Mouse (Mus musculus) testis, postnatal 10 days (tissue): ENCODE data around the gene Zfp593.
A peak's percentile ranks its signal among the peaks of the same experiment; 100 is the strongest.
"Not testable (repeated sequence)": the region's sequence is repeated elsewhere in the genome, so short reads cannot be mapped to it uniquely, and the experiment has no call there.

Experiments
- DNase-seq: peaks from one replicate; pipeline ENCODE4 v3.0.0; 2021; ENCODE audit warnings: low spot score

The Zfp593 gene

GRCm38 (mm10) chr4:134245148-134245843 lies at the start of gene Zfp593:
TSS of gene Zfp593 (minus strand) at chr4:134245592.
- DNase-seq, result peak; percentile 99

GRCm38 (mm10) chr4:134293692-134294163 lies 48.3 kb upstream of the Zfp593 start:
- DNase-seq, result no peak

GRCm38 (mm10) chr4:134293061-134293691 lies 47.8 kb upstream of the Zfp593 start:
- no peak for DNase-seq

- peak; percentile 89 for DNase-seq
Observed at GRCm38 (mm10) chr4:134292067-134292466, 46.7 kb upstream of the Zfp593 start.

- no peak for DNase-seq
Observed at GRCm38 (mm10) chr4:134288397-134289256, 43.2 kb upstream of the Zfp593 start.

GRCm38 (mm10) chr4:134287575-134288025 lies 42.2 kb upstream of the Zfp593 start, which contains the start of gene Pdik1l:
TSS of gene Pdik1l (minus strand) at chr4:134287895.
- DNase-seq, result peak; percentile 81

GRCm38 (mm10) chr4:134287168-134287564 lies 41.8 kb upstream of the Zfp593 start:
- DNase-seq, result peak; percentile 99

- DNase-seq, result peak; percentile 68
Observed at GRCm38 (mm10) chr4:134286226-134287167, 41.1 kb upstream of the Zfp593 start.

GRCm38 (mm10) chr4:134284942-134285341 lies 39.5 kb upstream of the Zfp593 start:
- DNase-seq, result no peak

GRCm38 (mm10) chr4:134273417-134274345 lies 28.3 kb upstream of the Zfp593 start:
- DNase-seq, result no peak

- no peak for DNase-seq
Observed at GRCm38 (mm10) chr4:134272731-134273416, 27.5 kb upstream of the Zfp593 start.

GRCm38 (mm10) chr4:134271979-134272378 lies 26.6 kb upstream of the Zfp593 start:
- no peak for DNase-seq

- not testable (repeated sequence) for DNase-seq
Observed at GRCm38 (mm10) chr4:134269622-134270021, 24.2 kb upstream of the Zfp593 start.

- no peak for DNase-seq
Observed at GRCm38 (mm10) chr4:134268102-134268655, 22.8 kb upstream of the Zfp593 start.

GRCm38 (mm10) chr4:134265860-134266585 lies 20.6 kb upstream of the Zfp593 start:
- peak; percentile 55 for DNase-seq

GRCm38 (mm10) chr4:134263191-134263590 lies 17.8 kb upstream of the Zfp593 start:
- DNase-seq, result peak; percentile 90

- DNase-seq, result no peak
Observed at GRCm38 (mm10) chr4:134258354-134258753, 13.0 kb upstream of the Zfp593 start.
